In genomic region chr8:72455317-72455716, GRCm38 (mm10) we compare ENCODE assay signal across 27 mouse cellular contexts. TPM values are rescaled to one million over a fixed set of nuclear protein-coding genes. Genes with fewer than 3 reads are reported as not detected.
"Had no signal": no experiment of that assay in that cellular context is flagged by ENCODE, and none has a peak within 500 bp of the region (broad histone marks: within the 10 kb centered on the region; RNA-seq: fewer than 3 reads in every experiment).

No protein-coding gene starts in this region.

- DNase-seq: cerebellum, adult 8-10 months; cerebellum, adult 9-10 months; cerebellum, adult 9-11 months; cerebellum, postnatal 10 days; cerebellum, postnatal 14 days; cerebellum, postnatal 25 days; cerebellum, postnatal 36 days; embryo, embryonic 11 days; forebrain, postnatal 0 days; gastrocnemius, adult 2 months; gastrocnemius, postnatal 10 days; gastrocnemius, postnatal 14 days; gastrocnemius, postnatal 25 days; gastrocnemius, postnatal 36 days; heart, adult 11 months; heart, adult 18-20 months; heart, adult 2 months had no signal

- H3K9me3 ChIP-seq: embryonic facial prominence, embryonic 12.5 days; embryonic facial prominence, embryonic 13.5 days; embryonic facial prominence, embryonic 15.5 days; forebrain, embryonic 15.5 days had no signal

- H3K27me3 ChIP-seq: embryonic facial prominence, embryonic 12.5 days; embryonic facial prominence, embryonic 13.5 days; embryonic facial prominence, embryonic 15.5 days; forebrain, embryonic 12.5 days; forebrain, embryonic 13.5 days; forebrain, embryonic 15.5 days had no signal

- H3K4me2 ChIP-seq: embryonic facial prominence, embryonic 12.5 days; embryonic facial prominence, embryonic 13.5 days; embryonic facial prominence, embryonic 15.5 days; forebrain, embryonic 12.5 days; forebrain, embryonic 13.5 days; forebrain, embryonic 15.5 days had no signal

- H3K27ac ChIP-seq: embryonic facial prominence, embryonic 10.5 days; embryonic facial prominence, embryonic 12.5 days; embryonic facial prominence, embryonic 13.5 days; embryonic facial prominence, embryonic 15.5 days; forebrain, embryonic 12.5 days; forebrain, embryonic 13.5 days; forebrain, embryonic 15.5 days; gastrocnemius, adult 2 months; heart, adult 2 months had no signal

- ATAC-seq: forebrain, embryonic 13.5 days; forebrain, embryonic 14.5 days; forebrain, embryonic 15.5 days; forebrain, embryonic 16.5 days; forebrain, postnatal 0 days had no signal

- H3K9ac ChIP-seq: embryonic facial prominence, embryonic 12.5 days; embryonic facial prominence, embryonic 13.5 days; embryonic facial prominence, embryonic 15.5 days; forebrain, embryonic 12.5 days; forebrain, embryonic 13.5 days; forebrain, embryonic 15.5 days; forebrain, postnatal 0 days had no signal

- H3K4me1 ChIP-seq: embryonic facial prominence, embryonic 10.5 days; embryonic facial prominence, embryonic 12.5 days; embryonic facial prominence, embryonic 13.5 days; embryonic facial prominence, embryonic 15.5 days; forebrain, embryonic 12.5 days; forebrain, embryonic 13.5 days; forebrain, embryonic 15.5 days had no signal

- H3K4me3 ChIP-seq: embryonic facial prominence, embryonic 10.5 days; embryonic facial prominence, embryonic 12.5 days; embryonic facial prominence, embryonic 13.5 days; embryonic facial prominence, embryonic 15.5 days; erythroblast, embryonic 14.5 days; forebrain, embryonic 12.5 days; forebrain, embryonic 13.5 days; forebrain, embryonic 15.5 days; gastrocnemius, adult 2 months; heart, adult 2 months had no signal

RNA-seq across cellular contexts. Expression of gene Calr3, which starts 11.6 kb away (rescaled TPM):
- polyA plus RNA-seq: erythroblast, embryonic 14.5 days had no signal
